Mouse (Mus musculus): ENCODE measurements around the gene Dock4.

Dock4 gene

DNA sequence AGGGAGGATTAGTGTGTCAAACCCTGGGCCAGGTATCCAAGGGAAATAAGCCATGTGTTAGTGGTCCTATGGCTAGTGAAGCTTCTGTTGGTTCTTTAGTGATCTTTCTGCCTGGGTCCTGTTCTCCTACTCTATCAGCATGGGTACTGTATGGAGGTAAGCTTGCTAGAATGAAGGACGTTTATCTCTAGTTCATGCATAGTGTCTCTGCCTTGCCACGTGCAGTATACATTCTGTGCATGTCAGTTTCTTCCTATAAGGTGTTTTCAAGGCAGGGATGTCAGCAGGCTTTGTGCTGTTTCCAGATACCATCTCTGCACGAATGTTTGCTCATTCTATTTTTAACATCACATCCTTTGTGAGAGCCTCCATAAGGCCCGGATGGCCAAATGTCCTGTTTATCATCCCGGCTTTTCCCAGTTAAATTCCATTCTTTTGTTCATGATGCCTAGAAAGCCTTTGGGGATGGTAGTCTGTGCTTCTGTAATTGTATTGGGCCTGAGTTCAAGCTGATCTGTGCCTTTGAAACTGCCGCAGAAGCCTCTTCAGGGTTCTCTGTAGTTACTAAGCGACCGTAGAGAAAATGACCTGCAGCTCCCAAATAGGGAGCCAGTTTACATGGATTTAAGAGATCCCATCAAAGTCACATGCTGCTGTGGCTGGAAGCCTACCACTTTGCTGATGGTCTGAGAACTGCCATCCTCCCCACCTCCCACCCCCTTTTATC is 66.1 kb downstream of the Dock4 start:
- DNase-seq (ENCODE audit: low read depth, low spot score): no peak

DNA sequence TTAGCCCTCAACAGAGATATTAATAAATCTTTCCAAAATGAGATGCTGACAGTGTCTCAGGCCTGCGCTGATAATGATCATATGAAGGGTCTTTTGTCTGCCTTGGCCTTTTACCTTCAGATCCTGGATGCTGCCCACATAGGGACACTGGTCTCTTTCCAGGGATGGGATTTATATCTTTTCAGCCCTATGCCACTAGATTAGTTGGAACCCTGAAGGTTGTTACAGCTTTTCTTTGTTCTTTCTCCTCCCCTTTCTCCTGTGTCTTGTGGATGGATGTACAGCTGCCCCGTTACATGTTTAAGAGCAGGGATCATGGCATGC is 66.6 kb downstream of the Dock4 start:
- no peak for DNase-seq (ENCODE audit: low read depth, low spot score)

DNA sequence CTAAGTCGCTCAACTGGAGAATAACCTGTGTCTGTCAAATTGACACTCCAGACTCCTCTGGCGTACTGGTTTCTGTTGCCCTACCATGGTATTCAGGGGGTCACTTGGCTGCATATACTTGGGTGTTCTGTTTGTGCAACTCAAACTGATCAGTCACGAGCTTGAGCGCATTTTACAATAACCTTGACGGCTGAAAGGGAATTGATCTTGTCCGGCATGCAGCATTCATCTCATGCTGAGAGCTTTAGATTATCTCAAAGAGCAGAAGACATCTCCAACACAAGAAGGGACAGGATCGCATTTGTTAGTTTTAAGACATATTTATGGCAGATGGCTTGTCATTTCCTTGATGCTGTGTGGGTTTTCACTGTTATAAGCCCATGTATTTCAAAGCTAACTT is 67.2 kb downstream of the Dock4 start:
- DNase-seq (ENCODE audit: low read depth, low spot score): no peak

DNA sequence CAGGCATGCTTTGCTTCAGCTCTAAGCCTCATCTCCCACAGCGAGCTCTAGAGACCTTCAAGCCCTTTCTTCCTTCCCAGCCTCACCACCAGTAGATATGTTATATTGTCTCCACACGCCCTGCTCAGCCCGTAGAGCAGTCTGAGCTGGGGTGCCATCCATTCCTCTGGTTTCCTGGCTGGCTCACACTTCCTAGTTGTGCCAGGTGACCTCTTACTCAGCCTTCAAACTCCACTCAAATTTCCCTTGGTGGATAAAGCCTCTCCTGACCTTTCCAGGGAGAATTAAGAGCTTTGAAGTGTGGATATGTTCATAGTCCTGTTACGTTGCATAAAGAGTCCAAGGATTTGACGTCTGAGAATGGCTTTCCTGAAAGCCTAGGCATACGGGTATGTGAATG is 68.3 kb downstream of the Dock4 start:
- no peak for DNase-seq (ENCODE audit: low read depth, low spot score)

DNA sequence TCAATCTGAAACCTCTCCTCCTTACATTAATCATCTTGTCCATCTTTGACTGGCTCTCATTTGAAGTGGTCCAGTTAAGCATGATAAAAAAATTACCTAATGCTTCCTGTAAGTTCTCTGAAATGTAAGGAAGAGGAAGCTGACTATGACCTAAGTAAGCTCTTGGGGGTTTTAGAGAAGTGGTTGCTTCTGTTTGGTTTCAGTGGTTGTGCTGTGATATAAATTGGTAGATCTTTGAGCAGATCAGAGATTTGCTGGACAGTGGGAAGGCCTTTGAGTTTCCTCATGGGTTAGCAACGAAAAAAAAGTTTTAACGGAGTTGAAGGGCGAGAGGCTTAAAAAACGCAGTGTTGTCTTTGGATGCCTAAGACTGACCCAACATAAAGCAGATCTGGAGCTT is 76.7 kb downstream of the Dock4 start:
- DNase-seq (ENCODE audit: low read depth, low spot score): no peak

DNA sequence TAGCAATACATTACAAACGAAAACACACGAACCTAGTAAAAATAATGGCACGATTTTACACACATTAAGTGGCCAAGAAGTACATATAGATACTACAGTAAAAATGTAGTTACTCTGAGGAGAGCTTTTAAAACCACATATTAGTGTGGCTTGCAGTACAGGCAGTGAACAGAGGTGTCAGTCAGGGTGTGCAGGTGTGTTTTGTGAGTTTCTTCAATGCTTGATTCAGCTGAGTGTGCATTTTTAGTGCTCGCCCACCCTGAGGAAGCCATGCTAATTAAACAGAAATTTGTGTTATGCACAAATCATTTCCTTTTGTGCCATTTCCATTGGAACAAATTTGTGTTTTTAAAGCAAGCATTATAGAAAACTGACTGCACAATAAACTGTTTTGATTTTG is 77.3 kb downstream of the Dock4 start:
- DNase-seq (ENCODE audit: low read depth, low spot score): peak; percentile 18

DNA sequence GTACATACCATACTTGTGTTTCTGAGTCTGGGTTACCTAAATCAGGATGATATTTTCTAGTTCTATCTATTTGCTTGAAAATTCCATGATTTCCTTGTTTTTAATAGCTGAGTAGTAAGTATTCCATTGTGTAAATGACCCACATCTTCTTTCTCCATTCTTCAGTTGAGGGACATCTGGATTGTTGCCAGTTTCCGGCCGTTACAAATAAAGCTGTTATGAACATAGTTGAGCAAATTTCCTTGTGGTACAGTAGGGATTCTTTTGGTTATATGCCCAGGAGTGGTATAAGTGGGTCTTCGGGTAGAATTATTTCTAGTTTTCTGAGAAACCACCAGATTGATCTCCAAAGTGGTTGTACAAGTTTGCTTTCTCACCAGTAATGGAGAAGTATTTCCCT is 79.3 kb downstream of the Dock4 start:
- no peak for DNase-seq (ENCODE audit: low read depth, low spot score)

DNA sequence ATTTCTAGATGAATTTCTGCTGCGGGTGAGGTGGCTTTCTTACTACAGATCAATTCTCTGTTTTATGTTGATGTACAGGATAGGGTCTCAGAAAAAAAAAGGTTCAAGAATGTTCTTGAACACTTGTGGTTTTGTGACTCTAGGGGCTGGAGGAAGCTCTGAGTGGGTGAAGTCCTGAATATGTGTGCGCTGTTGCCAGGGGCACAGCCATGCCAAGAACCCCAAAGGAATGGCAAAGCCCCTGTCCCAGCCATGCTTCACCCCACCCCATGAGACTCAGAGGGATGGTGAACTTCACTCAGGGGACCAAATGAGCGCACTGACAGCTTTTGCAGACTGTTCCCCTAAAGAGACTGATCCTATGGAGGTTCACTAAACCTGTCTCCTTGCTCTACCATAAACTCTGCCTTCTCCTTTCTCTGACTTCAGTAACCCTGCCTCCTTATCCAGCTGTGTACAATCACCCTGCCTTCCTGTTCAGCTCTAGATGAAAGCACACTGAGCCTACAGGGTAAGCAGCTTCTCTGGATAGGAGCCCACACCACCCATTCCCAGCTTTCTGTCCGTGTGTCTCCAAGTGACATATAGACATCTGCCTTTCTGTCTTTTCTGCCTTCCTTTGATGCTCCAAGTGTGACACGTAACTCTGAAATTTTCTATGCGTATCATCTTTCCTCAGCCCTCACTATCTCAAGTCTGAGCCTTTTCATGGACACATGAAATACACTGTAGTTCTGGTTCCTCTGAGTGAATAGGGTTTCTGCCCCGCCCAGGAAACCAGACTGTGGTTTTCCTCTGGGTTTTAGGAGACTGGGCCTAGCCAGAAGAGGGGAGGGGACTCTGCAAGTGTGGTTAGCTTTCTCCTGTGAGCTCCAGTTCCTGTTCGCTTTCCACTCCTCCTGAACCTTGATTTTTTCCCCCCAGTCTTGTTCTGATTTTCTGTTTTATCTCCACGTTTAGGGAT is 90.2 kb downstream of the Dock4 start:
- peak; percentile 85 for DNase-seq (ENCODE audit: low read depth, low spot score)

DNA sequence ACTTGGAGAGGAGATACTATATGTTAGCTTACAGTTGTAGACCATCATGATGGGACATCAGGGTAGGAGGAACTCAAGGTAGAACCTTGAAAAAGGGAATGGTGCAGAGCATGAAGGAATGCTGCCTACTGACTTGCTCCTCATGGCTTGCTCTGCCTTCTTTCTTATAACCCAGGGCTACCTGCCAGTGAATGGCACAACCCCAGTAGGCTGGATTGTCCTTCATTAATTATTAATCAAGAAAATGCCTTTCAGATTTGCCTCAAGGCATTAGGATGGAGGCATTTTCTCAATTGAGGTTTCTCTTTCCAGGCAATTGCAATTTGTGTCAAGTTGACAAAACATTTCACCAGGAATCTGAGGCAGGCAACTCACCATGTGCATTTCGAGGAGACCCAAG is 92.1 kb downstream of the Dock4 start:
- DNase-seq (ENCODE audit: low read depth, low spot score): no peak

DNA sequence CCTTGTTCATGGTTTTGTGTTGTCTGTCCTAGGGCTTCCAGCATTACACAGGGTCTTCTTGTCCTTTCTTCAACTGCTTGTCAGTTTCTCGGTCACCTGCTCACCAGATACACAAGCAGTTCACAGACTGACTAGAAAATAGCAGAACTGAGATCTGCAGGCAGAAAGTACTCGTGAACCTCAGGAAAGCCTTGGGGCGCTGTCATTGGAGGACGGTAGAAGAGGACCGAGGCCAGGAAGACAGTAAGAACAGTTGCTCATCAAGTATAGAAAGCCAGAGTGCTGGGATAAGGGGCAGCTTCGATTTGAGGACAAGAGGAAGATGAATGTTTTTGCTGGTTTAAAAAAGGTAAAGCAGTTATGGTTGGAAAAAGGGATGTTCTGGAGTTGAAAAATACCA is 92.6 kb downstream of the Dock4 start:
- DNase-seq (ENCODE audit: low read depth, low spot score): no peak

DNA sequence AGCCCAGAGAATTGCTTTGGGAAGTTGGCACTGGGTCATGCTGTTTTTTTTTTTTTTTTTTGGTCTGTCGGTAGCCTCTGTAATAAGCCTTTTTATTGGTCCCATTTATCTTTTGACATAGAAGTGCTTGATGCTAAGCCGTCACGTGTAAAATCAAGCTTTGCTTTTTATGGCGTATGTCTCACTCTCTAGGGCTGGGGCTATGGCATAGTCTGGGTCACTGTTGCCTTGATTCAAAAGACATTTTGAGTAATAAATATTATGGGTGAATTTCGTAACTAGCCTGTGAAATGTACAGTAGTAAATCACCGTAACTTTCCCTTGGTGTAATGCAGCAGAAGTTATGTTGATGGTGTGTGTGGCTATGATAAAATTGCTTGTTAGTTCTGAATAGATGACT is 93.0 kb downstream of the Dock4 start:
- DNase-seq (ENCODE audit: low read depth, low spot score): no peak

DNA sequence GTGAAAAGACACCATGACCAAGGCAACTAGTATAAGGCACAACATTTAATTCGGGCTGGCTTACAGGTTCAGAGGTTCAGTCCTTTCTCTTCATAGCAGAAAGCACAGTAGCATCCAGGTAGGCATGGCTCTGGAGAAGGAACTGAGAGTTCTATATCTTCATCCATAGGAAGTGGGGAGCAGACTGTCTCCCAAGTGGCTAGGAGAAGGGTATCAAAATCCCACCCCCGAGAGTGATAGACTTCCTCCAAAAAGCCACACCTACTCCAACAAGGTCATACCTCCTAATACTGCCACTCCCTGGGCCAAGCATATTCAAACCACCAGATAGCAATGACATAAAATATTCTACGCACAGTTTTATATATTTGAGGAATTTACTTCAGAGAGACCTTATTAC is 98.5 kb downstream of the Dock4 start:
- no peak for DNase-seq (ENCODE audit: low read depth, low spot score)

DNA sequence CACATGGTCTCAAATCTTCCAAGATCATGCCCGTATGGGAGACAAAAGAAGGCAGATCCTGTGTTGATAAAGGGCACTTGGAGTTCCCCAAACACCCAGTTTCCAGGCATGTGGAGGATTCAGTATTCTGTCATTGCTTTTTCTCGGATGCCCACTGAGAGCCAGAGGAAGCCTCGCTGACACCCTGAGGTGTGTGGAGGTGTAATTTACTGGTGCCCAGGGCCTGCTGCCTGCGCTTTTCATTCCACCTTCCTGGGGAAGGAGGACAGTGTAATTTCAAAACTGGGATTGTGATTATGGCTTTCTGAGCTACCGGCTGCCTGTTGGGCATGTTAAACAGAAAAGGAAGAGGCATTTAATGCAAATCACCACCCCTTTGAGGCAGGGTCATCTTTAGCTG is 101.1 kb downstream of the Dock4 start:
- no peak for DNase-seq (ENCODE audit: low read depth, low spot score)

DNA sequence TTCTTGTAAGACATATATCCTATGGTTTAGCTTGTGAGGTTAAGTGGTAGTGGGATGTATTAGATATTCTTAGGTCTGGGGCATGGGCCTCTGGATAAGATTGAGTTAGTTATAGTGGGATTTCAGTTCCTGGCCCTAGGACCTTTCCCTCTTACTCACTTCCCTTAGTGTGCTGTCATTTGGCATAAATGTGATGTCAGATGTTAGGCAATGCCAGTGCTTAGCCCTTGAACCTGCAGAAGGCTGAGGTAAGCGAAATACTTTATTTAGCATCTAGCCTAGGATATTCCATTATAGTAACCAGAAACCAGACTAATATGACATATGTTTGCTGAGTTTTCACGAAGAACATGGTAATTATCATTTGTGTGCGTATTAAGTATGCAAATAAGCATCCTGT is 105.6 kb downstream of the Dock4 start:
- DNase-seq (ENCODE audit: low read depth, low spot score): no peak

DNA sequence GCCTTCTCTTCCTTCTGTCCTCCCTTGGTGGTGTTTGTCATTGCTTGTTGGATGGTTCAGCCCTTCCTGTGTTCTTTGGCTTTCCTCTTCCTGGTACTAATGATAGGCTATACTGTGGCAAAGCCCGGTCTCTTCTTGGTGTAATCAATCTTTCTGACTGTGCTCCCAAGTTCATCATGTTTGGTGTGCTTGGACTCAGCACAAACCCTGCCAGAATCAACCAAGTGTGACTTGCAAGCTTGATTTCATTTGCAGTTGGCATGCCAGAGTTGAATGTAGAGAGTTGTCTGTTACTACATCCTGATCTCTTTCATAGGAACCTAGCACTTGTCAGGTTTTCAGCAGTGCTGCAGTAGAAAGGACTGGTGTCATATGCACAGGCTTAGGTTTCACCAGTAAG is 106.4 kb downstream of the Dock4 start:
- no peak for DNase-seq (ENCODE audit: low read depth, low spot score)

DNA sequence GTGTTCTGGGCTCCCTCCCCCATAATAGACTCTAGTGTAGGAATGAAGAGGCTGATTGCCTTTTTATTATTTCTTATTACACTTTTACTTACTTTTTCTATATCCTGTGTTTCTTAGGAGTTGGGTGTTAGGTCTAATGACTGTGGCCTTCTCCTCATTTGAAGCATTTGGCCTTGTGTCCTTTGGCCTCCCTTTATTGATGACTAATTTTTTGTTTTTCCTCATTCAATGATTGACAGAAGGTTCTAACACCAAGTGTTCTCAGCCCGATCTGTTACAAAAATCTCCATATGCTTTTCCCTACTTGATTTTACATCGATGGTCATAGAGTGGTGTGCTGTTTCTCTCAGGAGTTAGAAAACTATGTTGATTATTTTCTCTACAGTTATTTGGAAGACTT is 108.2 kb downstream of the Dock4 start:
- DNase-seq (ENCODE audit: low read depth, low spot score): no peak

DNA sequence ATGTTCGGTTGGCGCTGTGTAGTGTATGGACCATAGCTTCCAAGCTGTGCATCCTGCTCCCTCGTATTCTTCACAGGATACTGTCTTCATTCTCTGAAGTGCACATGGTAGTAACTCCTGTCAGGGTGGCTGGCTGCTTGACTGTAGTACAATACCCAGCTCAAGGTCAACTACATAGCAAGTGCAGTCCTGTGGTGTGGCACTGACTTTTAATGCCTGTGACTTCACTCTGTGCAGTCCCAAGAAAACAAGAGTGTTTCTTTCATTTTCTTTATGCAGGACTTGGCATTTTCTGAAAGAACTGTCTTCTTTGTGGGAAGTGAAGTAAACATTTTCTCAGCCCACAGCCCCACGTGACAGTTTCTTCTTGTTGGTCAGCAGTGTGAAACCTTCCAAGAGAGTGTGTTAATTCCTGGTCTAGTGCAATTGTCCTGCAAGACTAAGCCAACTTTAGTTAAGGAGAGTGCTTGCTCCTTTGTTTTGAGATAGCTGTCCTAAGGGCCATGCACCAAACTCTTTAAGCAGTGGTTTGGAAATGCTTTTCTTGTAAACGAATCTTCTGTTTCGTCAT is 109.3 kb downstream of the Dock4 start:
- DNase-seq (ENCODE audit: low read depth, low spot score): no peak

DNA sequence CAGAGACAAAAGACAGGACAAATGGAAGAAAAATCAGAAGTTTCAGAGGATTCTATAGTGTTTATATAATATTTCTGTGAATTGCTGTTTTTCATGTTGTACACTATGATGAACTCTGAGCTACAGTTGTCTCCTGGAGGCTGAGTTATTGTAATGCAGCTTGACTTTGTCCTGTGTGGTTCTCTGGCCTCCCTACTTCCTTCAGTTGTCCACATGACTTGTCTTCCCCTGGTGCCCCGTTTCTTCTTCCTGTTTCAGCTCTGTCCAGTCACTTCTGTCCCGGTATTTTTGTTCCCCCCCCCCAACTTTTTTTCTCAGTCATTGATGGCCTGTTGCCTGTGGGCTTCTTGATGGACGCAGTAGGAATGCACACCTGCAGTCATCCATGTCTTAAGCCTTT is 112.8 kb downstream of the Dock4 start:
- DNase-seq (ENCODE audit: low read depth, low spot score): no peak

DNA sequence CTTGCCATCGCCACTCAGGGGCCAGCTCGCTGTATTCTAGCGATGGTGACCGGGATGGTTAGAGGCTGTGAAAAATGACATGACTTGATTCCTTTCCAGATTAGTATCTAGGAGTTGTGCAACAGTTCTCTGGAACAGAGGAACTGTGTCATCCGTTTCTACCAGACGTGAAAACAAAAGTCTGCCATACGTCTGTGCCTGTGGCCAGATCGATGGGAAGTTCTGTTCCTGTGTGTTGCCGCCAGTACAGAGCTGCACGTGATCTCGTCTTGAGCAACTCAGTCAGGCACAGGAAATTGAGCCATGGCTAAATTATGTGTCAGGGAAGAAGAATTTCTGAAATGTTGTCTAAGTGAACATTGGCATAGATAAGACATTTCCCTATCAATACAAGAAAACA is 113.4 kb downstream of the Dock4 start:
- peak; percentile 30 for DNase-seq (ENCODE audit: low read depth, low spot score)

DNA sequence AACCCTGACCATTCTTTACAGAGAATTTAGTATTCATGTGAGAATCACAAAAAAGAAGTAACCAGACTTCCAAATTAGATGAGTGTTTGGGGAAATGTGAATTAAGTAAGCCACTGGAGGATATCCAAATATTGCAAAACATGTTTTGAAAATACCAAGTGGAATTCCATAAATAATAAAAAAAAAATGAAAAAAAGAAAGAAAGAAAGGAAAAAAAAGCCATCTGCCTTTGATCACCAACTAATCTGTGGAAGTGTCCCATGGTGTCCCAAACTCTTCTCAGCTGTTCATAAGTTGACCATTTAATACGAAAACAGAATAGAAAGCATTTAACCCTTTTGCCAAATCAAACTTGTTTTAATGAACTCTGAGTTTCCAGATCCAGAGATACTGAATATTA is 118.0 kb downstream of the Dock4 start:
- no peak for DNase-seq (ENCODE audit: low read depth, low spot score)

DNA sequence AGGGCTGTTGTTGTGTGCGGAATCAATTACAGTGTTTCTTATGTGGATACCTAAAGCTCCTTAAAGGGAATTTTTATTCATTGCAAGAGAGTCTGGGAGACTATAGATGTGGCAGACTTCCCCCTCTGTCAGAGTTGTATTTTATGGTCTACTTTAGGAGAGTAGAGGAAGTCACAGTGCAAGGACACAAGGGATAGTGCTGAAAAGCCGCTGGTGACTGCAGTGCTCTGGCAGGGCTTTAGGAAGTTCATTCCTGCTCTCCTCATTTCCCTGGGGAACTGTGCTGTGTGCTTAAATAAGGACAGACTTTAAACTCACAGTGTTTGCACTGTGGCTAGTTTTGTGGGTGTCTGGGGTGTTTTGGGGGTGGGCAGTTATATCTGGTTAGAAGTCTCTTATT is 118.5 kb downstream of the Dock4 start:
- DNase-seq (ENCODE audit: low read depth, low spot score): no peak

DNA sequence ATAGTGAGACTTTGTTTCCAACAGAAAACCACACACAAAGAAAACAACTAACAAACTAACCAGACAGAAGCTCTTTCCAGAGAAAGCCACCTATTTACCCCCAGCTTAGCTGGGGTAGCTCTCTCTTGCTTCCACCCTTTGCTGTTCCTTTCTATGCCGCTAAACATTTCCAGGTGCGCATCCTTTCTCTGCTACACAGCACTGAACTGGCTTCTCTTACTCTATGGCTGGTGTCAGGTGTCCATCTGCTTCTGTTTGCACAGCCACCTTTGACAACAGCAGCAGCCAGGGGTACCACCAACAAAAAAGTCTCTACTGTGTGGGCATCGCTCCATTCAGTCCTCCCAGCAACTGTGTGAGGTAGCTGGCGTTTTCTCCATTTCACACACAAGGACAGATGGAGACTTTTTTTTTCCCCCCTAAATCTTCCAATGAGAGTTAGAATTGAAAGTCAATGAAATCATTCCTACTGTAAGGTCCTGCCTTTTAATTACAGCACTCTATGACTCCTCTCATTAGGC is 122.7 kb downstream of the Dock4 start:
- DNase-seq (ENCODE audit: low read depth, low spot score): no peak

All from CD4-positive, CD25-positive, alpha-beta regulatory T cell, adult 2 months (primary cell).